Comparison of ENCODE assay signal across 8 mouse cellular contexts in genomic region chrX:105391680-105392462, GRCm38 (mm10).
DNase-seq lines count a peak whose midpoint lies in the region; ATAC-seq and TF ChIP-seq lines count a peak whose summit lies in the region.

No protein-coding gene starts in this region.

- no peak for TF ChIP-seq CTCF in forebrain, postnatal 0 days (IDR thresholded peaks at IDR 0.05; ENCODE audit: low read depth)

- H3K9me3 ChIP-seq in kidney, embryonic 14.5 days (ENCODE audit: control insufficient read depth, low read length), result no peaks in the 10 kb centered on the region
- H3K9me3 ChIP-seq in forebrain, postnatal 0 days (ENCODE audit: low read length), result no peaks in the 10 kb centered on the region
- H3K9me3 ChIP-seq in neural tube, embryonic 15.5 days (replicated peaks), result no peaks in the 10 kb centered on the region

- H3K36me3 ChIP-seq in kidney, embryonic 14.5 days (ENCODE audit: control insufficient read depth, insufficient read depth, low read length), result no peaks in the 10 kb centered on the region
- H3K36me3 ChIP-seq in forebrain, postnatal 0 days (ENCODE audit: insufficient read depth), result no peaks in the 10 kb centered on the region
- H3K36me3 ChIP-seq in neural tube, embryonic 15.5 days, result no peaks in the 10 kb centered on the region

- no peaks in the 10 kb centered on the region for H3K27me3 ChIP-seq in kidney, embryonic 14.5 days (ENCODE audit: control insufficient read depth, insufficient read depth, low read length)
- no peaks in the 10 kb centered on the region for H3K27me3 ChIP-seq in forebrain, postnatal 0 days (ENCODE audit: insufficient read depth, low read length)
- peaks cover 11% of the 10 kb centered on the region; the same call in 1 of the 2 replicates for H3K27me3 ChIP-seq in neural tube, embryonic 15.5 days (replicated peaks)

- H3K4me3 ChIP-seq in kidney, embryonic 14.5 days (ENCODE audit: low read length), result no peak overlapping the region
- H3K4me3 ChIP-seq in forebrain, postnatal 0 days (ENCODE audit: low read depth, low read length), result peak overlapping the region; percentile 36
- peak overlapping the region; percentile 43 for H3K4me3 ChIP-seq in neural tube, embryonic 15.5 days (replicated peaks)

- peak overlapping the region; percentile 10; the same call in 1 of the 2 replicates for H3K4me2 ChIP-seq in kidney, embryonic 14.5 days (replicated peaks; ENCODE audit: low read depth, low read length)
- H3K4me2 ChIP-seq in forebrain, postnatal 0 days (ENCODE audit: low read depth), result peak overlapping the region; percentile 44
- H3K4me2 ChIP-seq in neural tube, embryonic 15.5 days, result peak overlapping the region; percentile 53

- H3K4me1 ChIP-seq in kidney, embryonic 14.5 days (ENCODE audit: control insufficient read depth, insufficient read depth, low read length), result no peaks in the 10 kb centered on the region
- 0 out of 2 replicates have a peak, but pooled peaks cover 6% of the 10 kb centered on the region for H3K4me1 ChIP-seq in forebrain, postnatal 0 days (ENCODE audit: insufficient read depth)
- H3K4me1 ChIP-seq in neural tube, embryonic 15.5 days, result peaks cover 3% of the 10 kb centered on the region; the same call in 1 of the 2 replicates

- whole genome bisulfite sequencing in kidney, embryonic 14.5 days, result 30% methylated on average over 8 of the region's 8 CpGs
- 28% methylated on average over 8 of the region's 8 CpGs for WGBS in forebrain, postnatal 0 days
- WGBS in neural tube, embryonic 15.5 days, result 24% methylated on average over 8 of the region's 8 CpGs

- no peak for DNase-seq in kidney, postnatal 36 days
- DNase-seq in forebrain, postnatal 0 days, result peak; percentile 92
- peak; percentile 80 for DNase-seq in left cerebral cortex, adult 11 months (ENCODE audit: low spot score)
- DNase-seq in gastrocnemius, postnatal 25 days, result no peak
- DNase-seq in spleen, postnatal 36 days (ENCODE audit: low spot score in 2 of 2), result no peak
- DNase-seq in kidney, adult 8-10 months, result no peak

- H3K9ac ChIP-seq in kidney, embryonic 14.5 days (ENCODE audit: low read depth, low read length), result no peak overlapping the region
- peak overlapping the region; percentile 51 for H3K9ac ChIP-seq in forebrain, postnatal 0 days
- peak overlapping the region; percentile 44; the same call in 1 of the 2 replicates for H3K9ac ChIP-seq in neural tube, embryonic 15.5 days (replicated peaks)

- ATAC-seq in kidney, embryonic 14.5 days (ENCODE audit: low FRiP score, low TSS enrichment), result peak; percentile 91
- peak; percentile 98 for ATAC-seq in forebrain, postnatal 0 days
- ATAC-seq in neural tube, embryonic 15.5 days (ENCODE audit: low FRiP score), result peak; percentile 96

- no peak overlapping the region for H3K27ac ChIP-seq in kidney, embryonic 14.5 days (ENCODE audit: low read depth, low read length)
- H3K27ac ChIP-seq in forebrain, postnatal 0 days (ENCODE audit: low read depth, low read length), result peak overlapping the region; percentile 92
- peak overlapping the region; percentile 91 for H3K27ac ChIP-seq in neural tube, embryonic 15.5 days (replicated peaks)

Comparison
In these comparisons a context has a peak if more than half of its experiments do, and no peak if none do; other contexts are left out.
1. DNase-seq: peak in forebrain, postnatal 0 days (single experiment) and left cerebral cortex, adult 11 months (single experiment); none in kidney, postnatal 36 days (0 of 2), gastrocnemius, postnatal 25 days (single experiment), spleen, postnatal 36 days (0 of 2) and kidney, adult 8-10 months (0 of 2).
2. Peak in every context shown above with its lines, with median percentiles within 50 percentile points of each other: ATAC-seq and H3K4me2 ChIP-seq.